Mouse (Mus musculus) heart, adult 2 months (tissue): ENCODE data around the gene Kdm7a.

Experiments
- CTCF ChIP-seq: fragments of 200-600 bp; IDR thresholded peaks from 2 replicates; pipeline ENCODE4 v1.8.1; 2022; ENCODE audit warnings: antibody characterized with exemption, mild to moderate bottlenecking, moderate library complexity
- POLR2A ChIP-seq: fragments of 200-500 bp; IDR thresholded peaks from 2 replicates; pipeline ENCODE4 v1.6.1; 2011; ENCODE audit warnings: mild to moderate bottlenecking, low read depth, low read length, control low read depth; ENCODE audit not compliant: insufficient read depth

DNA sequence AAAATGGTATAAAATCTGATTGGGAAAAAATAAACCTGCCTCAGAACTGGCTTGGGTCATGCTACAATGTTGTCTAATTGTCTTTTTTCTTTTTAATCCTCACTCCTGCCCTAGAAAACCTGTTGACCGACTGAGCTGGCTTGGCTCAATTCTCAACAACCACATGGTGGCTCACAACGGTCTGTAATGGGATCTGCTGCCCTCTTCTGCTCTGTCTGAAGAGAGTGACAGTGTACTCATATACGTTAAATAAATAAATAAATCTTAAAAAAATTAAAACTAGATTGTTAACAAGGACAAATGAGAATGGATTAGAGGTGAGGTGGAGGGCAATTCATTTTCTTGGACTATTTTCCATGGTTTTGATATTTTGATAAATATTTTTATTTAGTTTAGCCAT, 85.9 kb downstream of the Kdm7a start:
- TF ChIP-seq CTCF (peak; percentile 13; the same call in 1 of the 2 replicates), POLR2A (no peak)
